Mouse (Mus musculus) lung, postnatal 0 days (tissue): ENCODE results near the gene Stox1. TPM values are rescaled to one million over a fixed set of nuclear protein-coding genes. Genes with fewer than 3 reads are reported as not detected.

ENCODE experiments used
- ATAC-seq: fragments of 200-750 bp; cut with Nextera tagmentation; 2 replicates; pipeline ENCODE4 v1.8.0; 2017; ENCODE audit warnings: moderate library complexity
- DNase-seq: peaks from one replicate; pipeline ENCODE4 v3.0.0-alpha.2; 2016; ENCODE audit warnings: low spot score
- H3K27ac ChIP-seq: fragments of 300-500 bp; sonication (generic); 2 replicates; pipeline ENCODE4 v1.5.1; 2014; ENCODE audit warnings: antibody characterized with exemption, mild to moderate bottlenecking, low read length, mixed read lengths
- H3K27me3 ChIP-seq: fragments of 300-500 bp; sonication (generic); replicated peaks from 2 replicates; pipeline ENCODE4 v1.6.1; 2014; ENCODE audit warnings: low read length, mixed read lengths; ENCODE audit not compliant: insufficient read depth
- H3K36me3 ChIP-seq: fragments of 300-500 bp; sonication (generic); 2 replicates; pipeline ENCODE4 v1.6.1; 2014; ENCODE audit warnings: low read length, mixed read lengths; ENCODE audit not compliant: insufficient read depth
- H3K4me1 ChIP-seq: fragments of 300-500 bp; sonication (generic); 2 replicates; pipeline ENCODE4 v1.6.1; 2014; ENCODE audit warnings: antibody characterized with exemption, low read depth, low read length, mixed read lengths; ENCODE audit not compliant: insufficient read depth
- H3K4me2 ChIP-seq: fragments of 300-500 bp; sonication (generic); replicated peaks from 2 replicates; pipeline ENCODE4 v1.6.1; 2014; ENCODE audit warnings: low read depth, mild to moderate bottlenecking, low read length, moderate library complexity, mixed read lengths
- H3K4me3 ChIP-seq: fragments of 300-500 bp; sonication (generic); 2 replicates; pipeline ENCODE4 v1.5.1; 2014; ENCODE audit warnings: low read depth, low read length
- H3K9ac ChIP-seq: fragments of 300-500 bp; sonication (generic); replicated peaks from 2 replicates; pipeline ENCODE4 v1.6.1; 2014; ENCODE audit warnings: low read depth, mild to moderate bottlenecking
- H3K9me3 ChIP-seq: fragments of 300-500 bp; sonication (generic); 2 replicates; pipeline ENCODE4 v1.6.1; 2016; ENCODE audit warnings: low read length, mixed read lengths
- CTCF ChIP-seq: IDR thresholded peaks from 2 replicates; pipeline ENCODE4 v1.5.1; 2016; ENCODE audit warnings: antibody characterized with exemption, mild to moderate bottlenecking
- EP300 ChIP-seq: IDR thresholded peaks from 2 replicates; pipeline ENCODE4 v1.6.1; 2016; ENCODE audit warnings: antibody characterized with exemption, mild to moderate bottlenecking, control low read depth
- WGBS: fragments of 180-500 bp; shearing (Covaris S2); extraction: QIAGEN DNeasy Blood & Tissue Kit; methylation state at CpG from one replicate; pipeline ENCODE4 v1.1.7; 2014; 5-methylcytosine and 5-hydroxymethylcytosine counted together
- polyA plus RNA-seq: library from polyadenylated mRNA; unstranded; fragments of >200 nt; fragmentation: Nextera tagmentation; extraction: Ambion mirVana; gene quantifications from 2 replicates; pipeline ENCODE4 v1.2.1, GENCODE M21; 2015

The Stox1 gene
- polyA plus RNA-seq, 1 experiment from 2014 or later, result 4.7 TPM

DNA sequence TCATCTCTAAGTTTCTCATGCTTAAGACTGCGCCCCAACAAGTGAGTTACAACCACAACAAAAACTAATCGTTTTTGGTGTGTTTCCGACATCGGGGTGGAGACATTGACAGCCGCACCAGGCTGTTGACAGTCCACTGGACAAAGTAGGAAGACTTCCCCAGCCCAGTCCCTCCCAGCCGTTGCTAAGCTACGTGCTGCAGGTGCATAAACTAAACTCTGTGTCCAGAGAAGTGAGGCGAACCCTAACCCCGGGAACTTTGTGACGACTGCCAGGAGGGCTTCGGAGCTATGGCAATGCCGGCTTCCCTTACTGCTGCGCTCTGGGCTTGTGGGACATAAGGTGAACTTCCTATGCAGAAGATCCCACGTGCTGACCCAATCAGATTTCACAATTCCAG is 56.7 kb downstream of the Stox1 start:
- TF ChIP-seq EP300, result no peak
- no peak for TF ChIP-seq CTCF
- DNase-seq, result no peak
- Histone ChIP-seq H3K27ac (no peak overlapping the region), H3K4me1 (no peaks in the 10 kb centered on the region), H3K4me3 (no peak overlapping the region), H3K36me3 (no peaks in the 10 kb centered on the region), H3K9me3 (no peaks in the 10 kb centered on the region), H3K9ac (no peak overlapping the region), H3K27me3 (no peaks in the 10 kb centered on the region), H3K4me2 (no peak overlapping the region)
- WGBS, result 71% methylated on average over 14 of the region's 14 CpGs
- ATAC-seq, result no peak

DNA sequence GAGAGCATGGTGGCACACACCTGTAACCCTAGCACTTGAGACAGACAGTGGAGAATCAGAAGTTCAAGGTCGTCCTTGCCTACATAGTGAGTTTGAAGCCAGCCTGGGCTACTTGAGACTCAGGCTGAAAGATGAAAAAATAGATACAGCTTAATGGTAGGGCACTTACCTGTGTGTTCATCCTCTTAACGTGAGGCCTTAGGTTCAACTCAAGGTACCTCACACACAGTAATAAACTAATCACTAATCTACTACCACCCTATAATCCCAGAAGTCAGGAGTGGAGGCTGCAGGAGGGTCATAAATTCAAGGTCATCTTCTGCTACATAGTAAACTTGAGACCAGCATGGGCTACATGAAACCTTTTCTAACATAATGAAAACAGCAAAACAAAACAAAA is 57.5 kb downstream of the Stox1 start:
- TF ChIP-seq EP300, result no peak
- no peak for TF ChIP-seq CTCF
- no peak overlapping the region for H3K27ac ChIP-seq
- H3K27me3 ChIP-seq, result no peaks in the 10 kb centered on the region
- no peak overlapping the region for H3K4me2 ChIP-seq
- no peaks in the 10 kb centered on the region for H3K4me1 ChIP-seq
- DNase-seq (no peak), ATAC-seq (no peak)
- no peaks in the 10 kb centered on the region for H3K9me3 ChIP-seq
- WGBS, result 73% methylated on average over 2 of the region's 2 CpGs
- H3K9ac ChIP-seq, result no peak overlapping the region
- H3K4me3 ChIP-seq, result no peak overlapping the region
- H3K36me3 ChIP-seq, result no peaks in the 10 kb centered on the region

DNA sequence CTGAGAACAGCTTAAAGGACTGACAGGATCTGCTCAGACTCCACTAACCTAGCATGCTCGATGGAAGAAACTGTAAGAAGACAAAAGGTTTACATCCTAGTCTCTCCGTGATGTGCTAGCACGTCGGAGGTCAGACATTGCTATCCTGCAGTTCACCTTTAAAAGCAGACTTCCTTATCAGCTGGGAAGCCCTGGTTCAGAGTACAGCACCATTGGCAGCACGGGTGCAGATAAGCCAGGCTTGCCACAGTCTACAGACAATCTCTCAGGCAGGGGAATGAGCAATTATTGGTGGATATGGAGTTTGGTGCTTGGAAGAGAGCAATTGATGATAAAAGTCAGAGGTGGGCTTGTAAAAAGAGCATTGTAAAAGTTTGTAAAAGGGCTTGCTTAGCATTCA is 57.9 kb downstream of the Stox1 start:
- Histone ChIP-seq H3K27ac (no peak overlapping the region), H3K4me3 (no peak overlapping the region), H3K9ac (no peak overlapping the region), H3K36me3 (no peaks in the 10 kb centered on the region), H3K4me1 (no peaks in the 10 kb centered on the region), H3K9me3 (no peaks in the 10 kb centered on the region), H3K4me2 (no peak overlapping the region), H3K27me3 (no peaks in the 10 kb centered on the region)
- WGBS, result 64% methylated on average over 5 of the region's 5 CpGs
- TF ChIP-seq EP300, result no peak
- TF ChIP-seq CTCF, result no peak
- DNase-seq (no peak), ATAC-seq (no peak)

DNA sequence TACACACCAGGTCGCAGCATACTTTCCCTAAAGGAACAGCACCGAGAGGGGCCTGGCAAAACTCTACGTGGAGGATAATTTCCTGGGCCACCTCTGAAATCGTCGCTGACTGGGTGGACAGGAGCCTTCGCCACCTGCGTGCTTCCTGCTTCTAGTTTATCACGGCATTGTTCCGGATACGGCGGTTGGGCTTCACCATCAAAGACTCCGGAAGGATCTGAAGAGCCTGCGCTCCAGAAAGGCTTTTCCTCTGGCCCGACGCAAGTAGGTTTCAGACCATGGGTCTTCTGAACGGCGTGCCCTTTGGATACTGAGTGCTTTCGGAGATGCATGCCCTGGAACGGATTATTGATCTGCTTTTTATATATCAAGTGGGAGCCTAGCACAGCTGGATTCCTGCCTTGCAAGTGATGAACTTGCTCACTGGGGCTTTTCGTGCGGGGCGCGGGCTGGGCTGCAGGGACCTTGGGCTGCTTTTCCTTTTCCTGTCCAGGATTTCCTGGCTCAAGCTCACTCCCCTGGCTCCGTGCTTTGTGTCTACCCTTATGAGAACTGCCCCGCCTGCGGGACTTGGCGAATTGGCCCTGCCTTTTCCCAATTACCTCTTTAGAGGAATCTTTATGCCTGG is 60.9 kb downstream of the Stox1 start:
- Histone ChIP-seq H3K4me3 (peak overlapping the region; percentile 14; the same call in 1 of the 2 replicates), H3K4me1 (no peaks in the 10 kb centered on the region), H3K27me3 (no peaks in the 10 kb centered on the region), H3K4me2 (peak overlapping the region; percentile 38), H3K27ac (peak overlapping the region; percentile 77), H3K9ac (no peak overlapping the region), H3K36me3 (no peaks in the 10 kb centered on the region), H3K9me3 (no peaks in the 10 kb centered on the region)
- TF ChIP-seq CTCF (no peak), EP300 (peak; percentile 54)
- WGBS, result 50% methylated on average over 27 of the region's 27 CpGs
- DNase-seq (peak; percentile 55), ATAC-seq (peak; percentile 92)

DNA sequence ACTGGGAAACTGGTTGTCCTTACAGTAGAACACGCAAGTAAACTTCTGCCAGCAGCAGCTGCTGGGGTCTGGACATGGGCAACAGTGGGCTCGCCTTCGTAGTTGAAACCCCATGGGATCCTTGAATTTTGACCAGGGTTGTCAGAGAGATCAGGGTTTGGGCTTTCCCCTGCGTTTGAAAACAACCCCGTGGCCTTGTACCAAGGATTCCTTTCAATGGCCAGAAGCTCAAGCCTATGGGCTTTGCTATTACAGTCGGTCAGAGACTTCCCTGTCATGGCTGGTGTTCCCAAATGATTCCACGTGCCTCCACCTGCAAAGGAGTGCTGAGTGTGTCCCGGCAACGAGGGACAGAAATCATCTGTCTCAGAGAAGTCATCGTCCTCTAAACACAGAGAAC is 61.8 kb downstream of the Stox1 start:
- Histone ChIP-seq H3K4me2 (0 out of 2 replicates have a peak overlapping the region, but pooled peaks have one; percentile 38), H3K36me3 (no peaks in the 10 kb centered on the region), H3K4me1 (no peaks in the 10 kb centered on the region), H3K27me3 (no peaks in the 10 kb centered on the region), H3K9me3 (no peaks in the 10 kb centered on the region), H3K9ac (no peak overlapping the region), H3K4me3 (no peak overlapping the region), H3K27ac (peak overlapping the region; percentile 77)
- DNase-seq (no peak), ATAC-seq (no peak)
- 83% methylated on average over 10 of the region's 10 CpGs for WGBS
- TF ChIP-seq CTCF, result no peak
- TF ChIP-seq EP300, result no peak

DNA sequence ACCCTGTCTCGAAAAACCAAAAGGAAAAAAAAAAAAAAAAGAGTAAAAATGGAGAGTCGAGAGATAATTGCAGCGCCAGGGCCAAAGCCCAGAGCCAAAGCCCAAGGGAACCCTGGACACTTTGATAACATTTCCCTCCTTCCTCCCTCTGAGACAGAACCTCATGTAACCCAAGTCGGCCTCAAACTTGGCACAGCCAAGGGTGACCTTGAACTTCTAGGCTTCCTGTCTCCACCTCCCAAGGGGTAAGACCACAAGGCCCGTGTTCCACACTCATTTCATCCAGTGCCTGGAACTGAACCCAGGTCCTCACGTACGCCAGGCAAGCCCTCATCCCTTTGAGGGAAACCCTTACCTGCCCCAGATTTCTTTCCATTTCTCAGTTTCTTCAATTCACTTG is 69.2 kb downstream of the Stox1 start:
- Histone ChIP-seq H3K4me1 (no peaks in the 10 kb centered on the region), H3K36me3 (no peaks in the 10 kb centered on the region), H3K9ac (no peak overlapping the region), H3K4me3 (no peak overlapping the region), H3K4me2 (no peak overlapping the region), H3K9me3 (no peaks in the 10 kb centered on the region), H3K27ac (no peak overlapping the region), H3K27me3 (no peaks in the 10 kb centered on the region)
- no peak for DNase-seq
- WGBS, result 77% methylated on average over 7 of the region's 7 CpGs
- TF ChIP-seq EP300, result no peak
- ATAC-seq, result no peak
